Mouse (Mus musculus) liver, embryonic 15.5 days (tissue): ENCODE measurements around the gene Gfpt2. TPM values are rescaled to one million over a fixed set of nuclear protein-coding genes. Genes with fewer than 3 reads are reported as not detected.

Experiments used
- microRNA-seq: library from miRNA; unstranded; fragments of <30 nt; microRNA quantifications from one replicate; pipeline ENCODE4, GENCODE M21; 2016
- polyA plus RNA-seq: library from polyadenylated mRNA; unstranded; fragments of >200 nt; fragmentation: Nextera tagmentation; extraction: Ambion mirVana; gene quantifications from 2 replicates; pipeline ENCODE4 v1.2.1, GENCODE M21; 2015

Gfpt2 gene
- polyA plus RNA-seq, 1 experiment from 2014 or later = 0.74 TPM

Small RNA genes lying within 50 kb of the gene (microRNA-seq; reads per million reads assigned to microRNA genes)
- not detected for gene Gm23813

Other genes with a start within 250 kb of the Gfpt2 start
- not detected in 2 replicates for gene Olfr1380, start 237.3 kb upstream of the Gfpt2 start, polyA plus RNA-seq
- 2.9 and 3.8 TPM in 2 replicates for gene Flt4, start 184.9 kb upstream of the Gfpt2 start, polyA plus RNA-seq
- gene Scgb3a1, start 130.6 kb upstream of the Gfpt2 start, polyA plus RNA-seq = 0.20 TPM in 1 of 2 replicates, not detected in the other
- 18.7 and 18.8 TPM in 2 replicates for gene Cnot6, start 81.5 kb upstream of the Gfpt2 start, polyA plus RNA-seq
- 16.7 and 16.9 TPM in 2 replicates for gene Mapk9, start 52.6 kb downstream of the Gfpt2 start, polyA plus RNA-seq
- 0.05 TPM in 1 of 2 replicates, not detected in the other for gene Rasgef1c, start 107.7 kb downstream of the Gfpt2 start, polyA plus RNA-seq
- 36.6 and 37.7 TPM in 2 replicates for gene Rnf130, start 231.2 kb downstream of the Gfpt2 start, polyA plus RNA-seq